Mouse (Mus musculus) forebrain, embryonic 12.5 days (tissue): ENCODE measurements around the gene Zfp982. TPM values are rescaled to one million over a fixed set of nuclear protein-coding genes. Genes with fewer than 3 reads are reported as not detected.
"Not testable (repeated sequence)": the region's sequence is repeated elsewhere in the genome, so short reads cannot be mapped to it uniquely, and the experiment has no call there.

ENCODE experiments used
- ATAC-seq: fragments of 200-750 bp; cut with Nextera tagmentation; 2 replicates; pipeline ENCODE4 v1.8.0; 2017; ENCODE audit warnings: moderate TSS enrichment; ENCODE audit not compliant: low FRiP score
- H3K27ac ChIP-seq: fragments of 300-500 bp; sonication (generic); 2 replicates; pipeline ENCODE4 v1.5.1; 2016; ENCODE audit warnings: mild to moderate bottlenecking
- H3K27me3 ChIP-seq: fragments of 300-500 bp; sonication (generic); 2 replicates; pipeline ENCODE4 v1.6.1; 2016; ENCODE audit warnings: mild to moderate bottlenecking
- H3K36me3 ChIP-seq: fragments of 300-500 bp; sonication (generic); replicated peaks from 2 replicates; pipeline ENCODE4 v1.6.1; 2016; ENCODE audit warnings: mild to moderate bottlenecking
- H3K4me1 ChIP-seq: fragments of 300-500 bp; sonication (generic); 2 replicates; pipeline ENCODE4 v1.6.1; 2016
- H3K4me2 ChIP-seq: fragments of 300-500 bp; sonication (generic); 2 replicates; pipeline ENCODE4 v1.6.1; 2016; ENCODE audit warnings: mild to moderate bottlenecking, moderate library complexity
- H3K4me3 ChIP-seq: fragments of 300-500 bp; sonication (generic); replicated peaks from 2 replicates; pipeline ENCODE4 v1.5.1; 2016; ENCODE audit warnings: mild to moderate bottlenecking
- H3K9ac ChIP-seq: fragments of 300-500 bp; sonication (generic); 2 replicates; pipeline ENCODE4 v1.6.1; 2016; ENCODE audit warnings: mild to moderate bottlenecking
- H3K9me3 ChIP-seq: fragments of 300-500 bp; sonication (generic); 2 replicates; pipeline ENCODE4 v1.6.1; 2016
- WGBS: fragments of 180-500 bp; shearing (Covaris S2); methylation state at CpG from one replicate; pipeline ENCODE4 v1.1.7; 2016; 5-methylcytosine and 5-hydroxymethylcytosine counted together
- polyA plus RNA-seq: library from polyadenylated mRNA; unstranded; fragments of >200 nt; fragmentation: Nextera tagmentation; extraction: Ambion mirVana; gene quantifications from 2 replicates; pipeline ENCODE4 v1.2.1, GENCODE M21; 2016

The Zfp982 gene
- polyA plus RNA-seq, 1 experiment from 2014 or later: 5.5 TPM

DNA sequence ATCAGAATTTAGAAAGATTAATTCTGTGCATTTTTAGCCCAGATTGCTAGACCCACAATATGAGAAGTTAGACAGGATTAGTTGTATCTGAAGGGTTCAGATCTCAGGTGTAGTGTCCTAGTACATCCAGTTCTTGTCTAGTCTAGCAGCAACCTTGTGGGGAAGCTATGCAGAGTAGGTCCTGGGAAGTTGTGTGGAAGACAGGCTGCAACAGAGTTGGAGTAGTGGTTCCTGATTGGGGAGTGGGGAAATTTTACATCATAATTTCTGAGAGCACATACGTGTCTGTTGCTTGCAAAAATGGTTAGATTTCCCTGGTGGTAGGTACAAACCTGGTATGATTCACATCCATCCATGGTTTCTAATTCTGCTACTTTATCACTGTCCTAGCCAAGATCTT is 32.9 kb downstream of the Zfp982 start:
- no peak for ATAC-seq
- Histone ChIP-seq H3K9ac (no peak overlapping the region), H3K4me1 (no peaks in the 10 kb centered on the region), H3K27ac (no peak overlapping the region), H3K4me3 (no peak overlapping the region), H3K4me2 (no peak overlapping the region), H3K36me3 (no peaks in the 10 kb centered on the region), H3K27me3 (no peaks in the 10 kb centered on the region), H3K9me3 (peaks cover 65% of the 10 kb centered on the region)
- WGBS: 93% methylated on average over 1 of the region's 1 CpGs

DNA sequence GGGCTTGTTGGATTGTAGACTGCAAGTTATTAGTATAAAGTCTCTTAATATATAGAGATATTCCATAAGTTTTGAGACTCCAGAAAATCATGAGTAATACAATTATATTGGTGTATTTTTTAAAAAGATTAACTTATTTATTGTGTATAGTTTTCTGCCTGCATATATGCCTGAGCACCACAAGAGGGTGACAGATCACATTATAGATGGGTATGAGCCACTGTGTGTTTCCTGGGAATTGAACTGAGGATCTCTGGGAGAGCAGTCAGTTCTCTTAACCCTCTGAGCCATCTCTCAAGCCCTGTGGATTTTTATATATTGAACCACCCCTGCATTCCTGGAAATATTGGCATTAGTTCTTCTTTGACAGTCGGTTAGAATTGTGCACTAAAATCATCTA is 38.1 kb downstream of the Zfp982 start:
- ATAC-seq: no peak
- Histone ChIP-seq H3K27me3 (no peaks in the 10 kb centered on the region), H3K4me3 (no peak overlapping the region), H3K4me1 (no peaks in the 10 kb centered on the region), H3K9me3 (peaks cover 43% of the 10 kb centered on the region), H3K36me3 (no peaks in the 10 kb centered on the region), H3K4me2 (no peak overlapping the region), H3K27ac (no peak overlapping the region), H3K9ac (no peak overlapping the region)
- 90% methylated on average over 1 of the region's 1 CpGs for whole genome bisulfite sequencing

DNA sequence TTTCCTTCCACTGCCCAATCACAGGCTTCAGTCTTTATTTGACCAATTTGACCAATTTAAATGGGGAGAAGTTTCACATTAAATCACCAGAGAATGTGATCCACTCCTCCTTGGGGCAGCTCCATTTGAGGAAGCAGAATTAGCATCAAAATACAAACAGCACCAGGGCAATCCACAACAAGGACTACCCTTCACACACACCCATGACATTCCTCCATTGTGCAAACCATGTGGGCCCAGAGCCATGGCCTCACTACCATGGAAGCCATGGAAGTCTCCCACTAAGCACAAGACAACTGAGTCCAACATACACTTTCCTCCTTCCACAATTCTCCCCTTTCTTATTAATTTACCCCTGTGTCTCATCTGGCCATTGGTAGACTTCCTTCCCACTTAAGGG is 43.7 kb downstream of the Zfp982 start:
- ATAC-seq, H3K36me3 ChIP-seq, H3K27me3 ChIP-seq, H3K27ac ChIP-seq, H3K4me1 ChIP-seq, H3K4me3 ChIP-seq, H3K4me2 ChIP-seq, H3K9ac ChIP-seq: not testable (repeated sequence)
- H3K9me3 ChIP-seq: peaks cover 44% of the 10 kb centered on the region

DNA sequence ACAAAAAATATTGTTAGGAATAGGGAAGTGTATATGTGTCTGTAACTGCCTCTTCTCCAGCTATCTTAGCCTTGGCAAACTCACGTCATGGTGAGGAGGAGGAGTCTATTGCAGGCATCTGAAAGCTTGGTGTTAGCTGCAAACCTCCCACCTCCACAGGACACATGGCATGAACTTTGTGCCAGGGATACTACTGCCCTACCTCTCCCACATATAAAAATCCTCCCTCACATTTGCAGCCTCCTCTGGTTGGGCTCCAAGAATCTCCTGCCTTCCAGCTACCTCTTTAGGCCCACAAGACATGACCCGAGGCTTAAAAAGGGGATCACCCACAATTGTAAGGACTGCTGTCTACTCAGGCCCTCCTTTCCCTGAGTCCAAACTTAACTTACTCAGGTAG is 45.5 kb downstream of the Zfp982 start:
- H3K27me3 ChIP-seq: no peaks in the 10 kb centered on the region
- 78% methylated on average over 2 of the region's 2 CpGs for WGBS
- H3K9ac ChIP-seq: no peak overlapping the region
- H3K4me3 ChIP-seq: no peak overlapping the region
- peaks cover 39% of the 10 kb centered on the region for H3K9me3 ChIP-seq
- no peaks in the 10 kb centered on the region for H3K36me3 ChIP-seq
- no peak overlapping the region for H3K27ac ChIP-seq
- no peak overlapping the region for H3K4me2 ChIP-seq
- no peaks in the 10 kb centered on the region for H3K4me1 ChIP-seq
- no peak for ATAC-seq

DNA sequence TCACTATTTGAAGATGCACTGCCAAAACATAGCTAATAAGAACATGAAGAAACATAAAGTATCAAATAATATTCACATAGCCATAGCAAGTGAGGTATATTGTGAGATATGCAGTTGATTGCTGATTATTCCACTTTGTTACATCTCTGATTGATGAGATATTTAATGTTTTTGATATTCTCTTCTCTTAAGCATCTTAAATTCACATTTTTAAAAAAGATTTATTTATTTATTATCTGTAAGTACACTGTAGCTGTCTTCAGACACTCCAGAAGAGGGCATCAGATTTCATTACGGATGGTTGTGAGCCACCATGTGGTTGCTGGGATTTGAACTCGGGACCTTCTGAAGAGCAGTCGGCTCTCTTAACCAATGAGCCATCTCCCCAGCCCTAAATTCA is 47.7 kb downstream of the Zfp982 start, which contains the start of gene Gm16503:
Gene Gm16503 (plus strand): TSS at position 301 of the 400 bp plus-strand sequence.
- H3K4me2 ChIP-seq, H3K27me3 ChIP-seq, ATAC-seq, H3K27ac ChIP-seq, H3K4me3 ChIP-seq, H3K9ac ChIP-seq, H3K36me3 ChIP-seq, H3K4me1 ChIP-seq: not testable (repeated sequence)
- 89% methylated on average over 3 of the region's 3 CpGs for WGBS
- H3K9me3 ChIP-seq: peaks cover 47% of the 10 kb centered on the region

DNA sequence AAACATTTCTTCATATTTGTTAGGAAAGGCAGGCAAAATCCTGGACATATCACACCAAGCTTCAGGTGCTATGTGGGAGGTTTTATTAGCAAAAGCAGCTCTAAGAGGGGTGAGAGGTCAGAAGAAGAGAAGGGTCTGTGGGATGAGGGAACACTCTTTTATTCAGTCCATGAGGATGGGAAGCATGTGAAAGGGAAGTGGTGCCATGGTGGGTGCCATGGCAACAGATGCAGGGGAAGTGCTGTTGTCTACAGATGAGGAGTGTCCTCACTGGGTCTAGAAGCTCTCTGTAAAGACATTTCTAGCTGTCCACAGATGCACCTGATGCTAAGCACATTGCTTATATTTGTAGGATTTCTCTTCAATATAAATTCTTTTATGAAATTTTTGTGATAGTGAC is 48.9 kb downstream of the Zfp982 start:
- Histone ChIP-seq H3K9ac (no peak overlapping the region), H3K4me1 (no peaks in the 10 kb centered on the region), H3K27ac (no peak overlapping the region), H3K4me2 (no peak overlapping the region), H3K4me3 (no peak overlapping the region), H3K9me3 (peaks cover 39% of the 10 kb centered on the region), H3K27me3 (no peaks in the 10 kb centered on the region), H3K36me3 (no peaks in the 10 kb centered on the region)
- no peak for ATAC-seq

DNA sequence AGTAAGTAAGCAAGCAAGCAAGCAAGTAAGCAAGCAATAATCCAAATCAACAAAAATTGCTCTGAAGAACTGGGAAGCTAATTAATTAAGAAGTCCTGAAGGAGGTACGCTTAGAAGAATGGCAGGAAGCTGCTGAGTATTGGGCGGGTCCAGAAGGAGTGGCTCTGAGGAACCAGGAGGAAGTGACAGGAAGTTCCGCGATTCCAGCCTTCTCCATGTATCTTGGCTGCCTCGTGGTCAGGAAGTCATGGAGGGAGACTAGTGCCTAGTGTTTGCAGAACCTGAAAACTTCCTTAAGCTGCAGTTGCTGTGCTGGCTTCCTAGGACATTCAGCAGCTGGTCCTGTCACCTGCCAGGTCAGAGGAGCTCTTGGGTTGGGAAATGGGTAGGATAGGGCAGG is 60.9 kb downstream of the Zfp982 start, which contains the start of gene Zfp985:
Gene Zfp985 (plus strand): TSS at position 207 of the 400 bp plus-strand sequence.
- H3K9ac ChIP-seq: not testable (repeated sequence)

DNA sequence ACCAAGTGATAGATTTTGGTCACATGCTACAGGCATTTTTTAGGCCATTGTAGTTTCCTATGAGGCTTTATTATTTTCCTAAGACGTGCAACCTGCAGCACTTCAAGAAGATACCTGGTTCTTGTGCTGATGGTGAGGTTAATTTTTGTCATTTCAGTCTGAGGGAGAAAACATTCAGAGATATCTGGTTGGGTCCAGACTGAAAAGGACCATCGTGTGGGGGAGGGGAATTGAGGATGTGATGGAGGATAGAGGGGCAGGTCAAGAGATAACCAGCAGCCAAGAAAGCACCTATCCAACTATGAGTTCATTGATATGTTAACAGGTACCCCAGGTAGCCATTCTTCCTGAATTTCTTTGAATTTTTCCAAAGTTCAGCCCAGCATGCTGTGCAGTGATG is 62.1 kb downstream of the Zfp982 start:
- ATAC-seq: not testable (repeated sequence)
- WGBS: 82% methylated on average over 2 of the region's 2 CpGs

More for the DNA sequence above, 60.9 kb downstream of the Zfp982 start, which contains the start of gene Zfp985:
- H3K4me1 ChIP-seq, H3K36me3 ChIP-seq, H3K4me3 ChIP-seq, H3K27me3 ChIP-seq, ATAC-seq, H3K4me2 ChIP-seq, H3K27ac ChIP-seq: not testable (repeated sequence)
- 79% methylated on average over 5 of the region's 5 CpGs for WGBS
- H3K9me3 ChIP-seq: peaks cover 18% of the 10 kb centered on the region

DNA sequence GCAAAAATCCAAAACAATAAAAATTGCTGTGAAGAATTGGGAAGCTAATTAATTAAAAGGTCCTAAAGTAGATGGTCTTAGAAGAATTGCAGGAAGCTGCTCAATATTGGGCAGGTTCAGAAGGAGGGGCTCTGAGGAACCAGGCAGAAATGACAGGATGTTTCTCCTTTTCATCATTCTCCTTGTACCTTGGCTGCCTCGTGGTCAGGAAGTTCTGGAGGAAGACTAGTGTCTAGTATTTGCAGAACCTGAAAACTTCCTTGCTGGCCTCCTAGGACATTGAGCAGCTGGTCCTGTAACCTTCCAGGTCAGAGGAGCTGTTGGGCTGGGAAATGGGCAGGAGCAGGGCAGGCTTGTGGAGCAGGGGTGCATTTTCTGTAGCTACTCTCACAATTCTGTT is 64.7 kb downstream of the Zfp982 start:
- not testable (repeated sequence) for H3K27me3 ChIP-seq

More for the DNA sequence above, 62.1 kb downstream of the Zfp982 start:
- H3K4me2 ChIP-seq, H3K36me3 ChIP-seq, H3K4me3 ChIP-seq, H3K9ac ChIP-seq, H3K4me1 ChIP-seq, H3K27ac ChIP-seq, H3K27me3 ChIP-seq: not testable (repeated sequence)
- H3K9me3 ChIP-seq: peaks cover 18% of the 10 kb centered on the region

DNA sequence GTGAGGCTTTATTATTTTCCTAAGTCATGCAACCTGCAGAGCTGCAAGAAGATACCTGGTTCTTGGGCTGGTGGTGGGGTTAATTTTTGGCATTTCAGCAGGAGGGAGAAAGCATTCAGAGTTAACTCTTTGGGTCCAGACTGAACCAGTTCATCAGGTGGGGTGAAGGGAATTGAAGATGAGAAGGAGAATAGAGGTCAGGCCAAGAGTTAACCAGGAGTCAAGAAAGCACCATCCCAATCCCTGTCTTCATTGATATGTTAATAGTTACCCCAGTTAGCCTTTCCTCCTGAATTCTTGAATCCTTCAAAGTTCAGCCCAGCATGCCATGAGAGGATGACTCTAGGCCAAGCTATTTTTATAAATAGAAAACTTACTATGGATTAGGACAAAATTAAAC is 65.8 kb downstream of the Zfp982 start:
- not testable (repeated sequence) for H3K27ac ChIP-seq, H3K4me2 ChIP-seq, H3K9ac ChIP-seq, ATAC-seq, H3K4me1 ChIP-seq, H3K4me3 ChIP-seq, H3K36me3 ChIP-seq, H3K27me3 ChIP-seq
- H3K9me3 ChIP-seq: peaks cover 17% of the 10 kb centered on the region; the same call in 1 of the 2 replicates

More for the DNA sequence above, 64.7 kb downstream of the Zfp982 start:
- not testable (repeated sequence) for H3K4me1 ChIP-seq, H3K4me3 ChIP-seq, H3K36me3 ChIP-seq, H3K9ac ChIP-seq, ATAC-seq, H3K27ac ChIP-seq, H3K4me2 ChIP-seq
- 76% methylated on average over 1 of the region's 1 CpGs for WGBS
- peaks cover 21% of the 10 kb centered on the region for H3K9me3 ChIP-seq

DNA sequence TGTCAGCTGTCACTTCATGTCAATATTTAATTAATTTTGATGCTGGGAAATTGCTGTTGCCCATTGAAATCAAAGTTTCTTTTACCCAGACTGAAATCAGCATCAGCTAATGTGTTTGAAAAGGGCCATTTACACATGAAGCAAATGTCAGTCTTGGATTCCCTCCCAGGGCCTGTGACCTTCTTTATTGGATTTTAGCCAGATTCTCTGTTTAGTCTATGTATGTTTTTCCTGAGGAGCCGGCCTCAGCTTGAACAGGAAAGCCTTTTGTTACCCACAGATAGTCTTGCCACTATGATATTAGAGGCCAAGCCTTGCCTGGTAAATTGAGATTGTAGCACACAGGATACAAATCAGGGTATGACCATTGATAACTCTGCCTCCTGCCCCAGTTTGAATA is 66.9 kb downstream of the Zfp982 start:
- not testable (repeated sequence) for ATAC-seq, H3K4me1 ChIP-seq

More for the DNA sequence above, 66.9 kb downstream of the Zfp982 start:
- not testable (repeated sequence) for H3K4me2 ChIP-seq, H3K27ac ChIP-seq, H3K36me3 ChIP-seq, H3K27me3 ChIP-seq, H3K9ac ChIP-seq, H3K4me3 ChIP-seq
- peaks cover 19% of the 10 kb centered on the region; the same call in 1 of the 2 replicates for H3K9me3 ChIP-seq
- WGBS: 75% methylated on average over 1 of the region's 1 CpGs
